Comparison of ENCODE assay signal across 8 mouse cellular contexts in genomic region chr10:81518546-81518945, GRCm38 (mm10). TPM values are rescaled to one million over a fixed set of nuclear protein-coding genes. Genes with fewer than 3 reads are reported as not detected.
A peak's percentile ranks its signal among the peaks of the same experiment; 100 is the strongest.
DNase-seq lines count a peak whose midpoint lies in the region; ATAC-seq lines count a peak whose summit lies in the region.

No protein-coding gene starts in this region.

- H3K9ac ChIP-seq in intestine, embryonic 14.5 days (ENCODE audit: low read length) = no peak overlapping the region
- no peak overlapping the region for H3K9ac ChIP-seq in liver, embryonic 13.5 days

- H3K4me2 ChIP-seq in intestine, embryonic 14.5 days (ENCODE audit: low read length) = no peak overlapping the region
- no peak overlapping the region for H3K4me2 ChIP-seq in liver, embryonic 13.5 days

- no peaks in the 10 kb centered on the region for H3K27me3 ChIP-seq in intestine, embryonic 14.5 days (replicated peaks; ENCODE audit: control insufficient read depth, insufficient read depth, low read length)
- no peaks in the 10 kb centered on the region for H3K27me3 ChIP-seq in liver, embryonic 13.5 days

- no peaks in the 10 kb centered on the region for H3K36me3 ChIP-seq in intestine, embryonic 14.5 days (ENCODE audit: control insufficient read depth, insufficient read depth, low read length)
- H3K36me3 ChIP-seq in liver, embryonic 13.5 days = peaks cover 12% of the 10 kb centered on the region

- peak; percentile 63 for DNase-seq in ovary, postnatal 36 days (ENCODE audit: low spot score)
- DNase-seq in ovary, postnatal 10 days (ENCODE audit: low spot score) = no peak
- peak; percentile 76 for DNase-seq in T-cell, adult 2 months (ENCODE audit: low spot score)
- DNase-seq in embryo, embryonic 10 days (ENCODE audit: low spot score) = peak; percentile 76
- DNase-seq in intestine, embryonic 14.5 days (ENCODE audit: low spot score) = peak; percentile 77
- DNase-seq in liver, embryonic 13.5 days = no peak
- DNase-seq in retina, postnatal 7 days (ENCODE audit: low read depth, low spot score) = peak; percentile 38

- 0 out of 2 replicates have a peak, but pooled peaks have one; percentile 44 for ATAC-seq in intestine, embryonic 14.5 days (replicated peaks; ENCODE audit: low FRiP score, low TSS enrichment, low read depth)
- ATAC-seq in liver, embryonic 13.5 days (ENCODE audit: low read depth) = no peak
- ATAC-seq in monocyte, adult 5-6 weeks (replicated peaks; ENCODE audit: insufficient number of reproducible peaks, low FRiP score, low TSS enrichment, poor library complexity, severe bottlenecking) = no peak; the same call in 1 of the 2 replicates

- peaks cover 2% of the 10 kb centered on the region for H3K4me1 ChIP-seq in intestine, embryonic 14.5 days (replicated peaks; ENCODE audit: control insufficient read depth, insufficient read depth, low read length)
- H3K4me1 ChIP-seq in liver, embryonic 13.5 days (replicated peaks) = peaks cover 51% of the 10 kb centered on the region

- H3K27ac ChIP-seq in intestine, embryonic 14.5 days (ENCODE audit: low read depth) = no peak overlapping the region
- peak overlapping the region; percentile 66 for H3K27ac ChIP-seq in liver, embryonic 13.5 days

- 0 out of 2 replicates have a peak, but pooled peaks cover 3% of the 10 kb centered on the region for H3K9me3 ChIP-seq in intestine, embryonic 14.5 days (ENCODE audit: control insufficient read depth, low read length)
- H3K9me3 ChIP-seq in liver, embryonic 13.5 days (replicated peaks) = peaks cover 4% of the 10 kb centered on the region; the same call in 1 of the 2 replicates

- no peak overlapping the region for H3K4me3 ChIP-seq in intestine, embryonic 14.5 days (ENCODE audit: low read depth, low read length)
- H3K4me3 ChIP-seq in liver, embryonic 13.5 days (replicated peaks) = no peak overlapping the region

- 11% methylated on average over 4 of the region's 4 CpGs for WGBS in intestine, embryonic 14.5 days
- WGBS in liver, embryonic 13.5 days (ENCODE audit: insufficient replicate concordance) = 16% methylated on average over 4 of the region's 4 CpGs

RNA-seq across cellular contexts. Expression of gene Gna15, which starts 5.5 kb away (rescaled TPM):
- polyA plus RNA-seq in intestine, embryonic 14.5 days (2014; fragmentation: Nextera tagmentation; extraction: Ambion mirVana) = 0.73 and 0.84 TPM in 2 replicates
- polyA plus RNA-seq in liver, embryonic 13.5 days (2015; fragmentation: Nextera tagmentation; extraction: Ambion mirVana) = 7.2 and 7.5 TPM in 2 replicates
- total RNA-seq in monocyte, adult 5-6 weeks (2017) = 20.3 to 41.0 TPM (median 29.4 TPM) in 3 replicates

RNA-seq across cellular contexts. Expression of gene S1pr4, which starts 18.6 kb away (rescaled TPM):
- 0.53 and 0.65 TPM in 2 replicates for polyA plus RNA-seq in intestine, embryonic 14.5 days (2014; fragmentation: Nextera tagmentation; extraction: Ambion mirVana)
- polyA plus RNA-seq in liver, embryonic 13.5 days (2015; fragmentation: Nextera tagmentation; extraction: Ambion mirVana) = 2.3 and 2.4 TPM in 2 replicates
- 20.5 to 50.8 TPM (median 33.5 TPM) in 3 replicates for total RNA-seq in monocyte, adult 5-6 weeks (2017)

RNA-seq across cellular contexts. Expression of gene Ncln, which starts 22.4 kb away (rescaled TPM):
- polyA plus RNA-seq in intestine, embryonic 14.5 days (2014; fragmentation: Nextera tagmentation; extraction: Ambion mirVana) = 82.4 and 99.0 TPM in 2 replicates
- polyA plus RNA-seq in liver, embryonic 13.5 days (2015; fragmentation: Nextera tagmentation; extraction: Ambion mirVana) = 41.5 TPM in 2 replicates
- total RNA-seq in monocyte, adult 5-6 weeks (2017) = 42.6 to 86.4 TPM (median 79.6 TPM) in 3 replicates

RNA-seq across cellular contexts. Expression of gene Gna11, which starts 26.4 kb away (rescaled TPM):
- polyA plus RNA-seq in intestine, embryonic 14.5 days (2014; fragmentation: Nextera tagmentation; extraction: Ambion mirVana) = 145 and 171 TPM in 2 replicates
- polyA plus RNA-seq in liver, embryonic 13.5 days (2015; fragmentation: Nextera tagmentation; extraction: Ambion mirVana) = 20.0 and 21.4 TPM in 2 replicates
- 2.2 to 17.5 TPM (median 15.1 TPM) in 3 replicates for total RNA-seq in monocyte, adult 5-6 weeks (2017)

RNA-seq across cellular contexts. Expression of gene Celf5, which starts 36.0 kb away (rescaled TPM):
- polyA plus RNA-seq in intestine, embryonic 14.5 days (2014; fragmentation: Nextera tagmentation; extraction: Ambion mirVana) = 1.3 and 1.8 TPM in 2 replicates
- polyA plus RNA-seq in liver, embryonic 13.5 days (2015; fragmentation: Nextera tagmentation; extraction: Ambion mirVana) = 0.13 and 0.15 TPM in 2 replicates
- total RNA-seq in monocyte, adult 5-6 weeks (2017) = 0.32 TPM in 1 of 3 replicates, not detected in the others

Comparison
In these comparisons a context has a peak if more than half of its experiments do, and no peak if none do; other contexts are left out.
1. DNase-seq: peak in ovary, postnatal 36 days (single experiment), T-cell, adult 2 months (single experiment), embryo, embryonic 10 days (single experiment), intestine, embryonic 14.5 days (single experiment) and retina, postnatal 7 days (single experiment); none in ovary, postnatal 10 days (single experiment) and liver, embryonic 13.5 days (single experiment).